Mouse (Mus musculus) liver, embryonic 14.5 days (tissue): Measurements from ENCODE around the gene Krcc1.

Experiments
- CTCF ChIP-seq: IDR thresholded peaks from 2 replicates; pipeline ENCODE4 v1.5.1; 2016; ENCODE audit warnings: antibody characterized with exemption, low read depth, control low read depth
- EP300 ChIP-seq: IDR thresholded peaks from 2 replicates; pipeline ENCODE4 v1.6.1; 2016; ENCODE audit warnings: antibody characterized with exemption, low read depth

GRCm38 (mm10) chr6:71242811-71243210 lies 28.7 kb upstream of the Krcc1 start:
- no peak for TF ChIP-seq CTCF
- no peak for TF ChIP-seq EP300
